Mouse (Mus musculus) megakaryocyte, embryonic 14.5 days (primary cell): Measurements from ENCODE around the gene Fgr.

Source experiments
- FLI1 ChIP-seq: IDR thresholded peaks from 2 replicates; pipeline ENCODE4 v1.6.1; 2012; ENCODE audit warnings: low read length, inconsistent platforms, mixed read lengths
- GATA1 ChIP-seq: IDR thresholded peaks from 3 replicates; pipeline ENCODE4 v1.6.1; 2012; ENCODE audit warnings: mixed read lengths, low read length, inconsistent platforms, borderline replicate concordance

DNA sequence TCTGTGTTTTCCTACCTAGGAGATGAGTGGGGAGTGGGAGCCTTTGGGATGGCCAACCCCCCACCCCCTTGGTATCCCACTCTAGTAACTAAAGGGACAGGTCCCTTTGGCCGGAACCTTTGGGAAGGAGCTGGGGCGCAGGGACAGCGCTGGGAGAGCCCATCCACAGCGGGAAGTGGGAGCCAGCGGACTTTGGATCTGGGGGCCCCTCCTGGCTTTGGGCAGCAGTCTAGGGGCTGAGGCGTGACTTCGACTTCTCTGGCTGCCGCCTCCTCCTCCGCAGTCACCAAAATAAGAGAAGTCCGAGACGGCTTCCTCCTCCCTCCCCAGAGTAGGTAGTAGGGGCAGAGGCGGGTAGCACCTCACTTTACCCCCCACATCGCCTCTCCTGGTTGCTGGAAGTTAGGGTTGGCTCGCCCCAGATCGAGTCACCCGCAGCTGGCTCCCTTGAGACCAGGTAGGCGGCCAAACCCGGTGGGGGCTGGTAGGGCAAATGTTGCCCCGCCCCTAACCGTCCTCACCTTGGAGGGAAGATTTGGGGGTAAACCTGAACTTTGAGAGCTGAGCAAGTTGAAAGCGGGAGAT lies at the start of gene Fgr:
- TF ChIP-seq GATA1 = no peak
- TF ChIP-seq FLI1 = no peak
